Mouse (Mus musculus): ENCODE results near the gene Krtap4-13.
"Not testable (repeated sequence)": the region's sequence is repeated elsewhere in the genome, so short reads cannot be mapped to it uniquely, and the experiment has no call there.

GRCm38 (mm10) chr11:99784900-99785299, 24.8 kb downstream of the Krtap4-13 start, which contains the start of gene Krtap4-9:
- not testable (repeated sequence) for TF ChIP-seq MAFK (IDR thresholded peaks at IDR 0.05; ENCODE audit: insufficient read depth, low read depth, low read length); ZNF384 (IDR thresholded peaks at IDR 0.05; ENCODE audit: low read depth, low read length); HCFC1 (IDR thresholded peaks at IDR 0.05; ENCODE audit: borderline replicate concordance, insufficient read depth, low read length)

All from ES-E14 (cell line).